Mouse (Mus musculus) kidney, adult 18-20 months (tissue): Measurements from ENCODE around the gene Atp2b1.
"Not testable (repeated sequence)": the region's sequence is repeated elsewhere in the genome, so short reads cannot be mapped to it uniquely, and the experiment has no call there.

Experiments used
- DNase-seq: peaks from one replicate; pipeline ENCODE4 v3.0.0; 2021

Gene Atp2b1

DNA sequence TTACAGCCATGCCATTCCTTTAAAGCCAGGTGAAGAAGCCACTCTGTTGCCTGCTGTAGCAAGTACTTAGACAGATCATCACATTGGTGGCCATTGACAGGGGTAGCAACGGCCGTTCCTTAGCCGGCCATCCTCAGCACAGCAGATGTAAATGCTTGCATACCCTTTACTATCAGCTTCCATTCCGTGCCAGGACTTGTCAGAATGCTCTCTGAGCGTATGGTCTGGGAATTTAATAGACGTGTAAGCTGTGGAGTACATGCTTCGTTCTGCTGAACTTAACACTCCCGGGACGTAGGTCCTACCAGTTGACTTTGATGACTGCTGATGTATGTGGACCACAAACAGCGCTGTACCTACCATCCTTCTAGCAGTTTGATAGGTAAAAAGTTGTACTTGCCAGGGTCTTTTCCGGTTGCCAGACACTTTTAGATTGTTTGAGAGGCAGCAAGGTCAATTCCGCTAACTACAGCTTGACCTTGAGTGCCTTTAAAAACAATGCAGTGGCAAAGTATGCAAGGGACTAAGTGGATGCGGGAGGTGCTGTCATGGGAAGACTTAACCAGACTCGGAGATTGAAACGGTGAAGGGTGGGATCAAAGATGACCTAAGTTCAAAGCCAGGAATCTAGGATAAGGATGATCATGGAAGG is 53.2 kb downstream of the Atp2b1 start:
- no peak for DNase-seq

DNA sequence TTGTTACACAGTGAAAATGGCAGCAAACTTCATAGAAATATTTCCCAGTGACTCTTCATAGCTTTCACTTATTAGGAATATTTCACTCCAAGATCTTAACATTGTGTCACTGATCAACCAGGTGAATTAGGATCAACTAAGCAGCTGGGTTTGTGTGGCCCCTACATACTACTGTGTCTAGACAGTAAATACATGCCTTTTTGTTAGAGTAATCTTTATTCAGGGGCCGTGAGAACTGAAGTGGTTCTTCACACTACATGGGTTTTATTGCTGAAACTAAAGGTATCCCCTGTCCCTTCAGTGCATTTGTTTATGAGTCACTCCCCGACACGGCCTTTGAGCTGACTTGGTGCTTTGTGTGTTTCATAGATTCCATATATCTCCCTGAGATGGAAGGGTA is 56.7 kb downstream of the Atp2b1 start:
- no peak for DNase-seq

DNA sequence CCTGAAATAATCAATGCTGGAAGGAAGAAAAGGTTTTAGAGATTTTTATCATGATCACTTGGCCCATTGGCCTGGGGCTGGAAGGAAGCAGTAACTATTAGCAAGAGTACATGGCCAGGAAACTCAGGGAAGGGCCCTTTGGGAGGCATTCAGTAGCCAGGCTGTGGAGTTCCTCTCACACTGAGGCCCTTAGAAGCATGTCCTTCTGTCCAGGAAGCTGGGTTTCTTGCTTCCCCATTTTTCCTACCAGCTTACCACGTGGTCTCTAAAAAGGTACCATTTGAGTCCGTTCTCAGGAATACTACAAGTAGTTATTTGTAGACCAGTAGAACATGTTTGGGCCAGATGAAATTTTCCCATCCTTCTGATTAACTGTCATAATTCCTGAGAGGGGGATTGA is 58.2 kb downstream of the Atp2b1 start:
- DNase-seq = no peak

DNA sequence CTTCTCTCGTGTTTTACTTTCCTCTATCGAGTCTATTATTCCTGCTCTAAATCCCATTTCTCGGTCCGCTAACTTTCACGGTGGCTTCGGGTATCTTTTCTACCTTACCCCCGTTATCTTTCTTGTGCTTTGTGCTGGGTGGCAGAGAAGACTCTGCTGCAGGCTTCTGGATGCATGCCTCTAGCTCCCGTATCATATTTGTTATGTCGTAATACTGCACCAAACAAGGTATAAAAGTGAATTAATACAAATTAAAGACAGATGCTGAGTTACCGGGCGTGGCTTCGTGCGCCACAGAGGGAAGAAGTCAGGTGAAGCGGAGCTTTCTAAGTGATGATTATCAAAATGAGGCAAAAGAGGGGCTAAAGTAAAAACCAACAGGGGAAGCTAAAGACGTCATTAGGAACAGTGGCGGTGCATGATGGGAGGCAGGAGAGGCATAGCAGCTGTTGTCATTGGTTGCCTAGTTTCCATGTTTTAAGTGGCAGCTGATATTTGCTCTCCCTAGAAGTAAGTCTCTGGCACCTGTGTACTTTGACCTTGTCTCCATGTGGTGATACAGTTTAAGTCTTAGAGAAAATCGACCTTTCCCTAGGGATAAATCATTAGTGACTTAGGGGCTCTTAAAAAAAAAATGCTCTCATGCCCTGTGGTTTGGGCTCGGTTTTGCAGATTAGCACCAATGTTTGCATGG is 58.9 kb downstream of the Atp2b1 start:
- no peak for DNase-seq

DNA sequence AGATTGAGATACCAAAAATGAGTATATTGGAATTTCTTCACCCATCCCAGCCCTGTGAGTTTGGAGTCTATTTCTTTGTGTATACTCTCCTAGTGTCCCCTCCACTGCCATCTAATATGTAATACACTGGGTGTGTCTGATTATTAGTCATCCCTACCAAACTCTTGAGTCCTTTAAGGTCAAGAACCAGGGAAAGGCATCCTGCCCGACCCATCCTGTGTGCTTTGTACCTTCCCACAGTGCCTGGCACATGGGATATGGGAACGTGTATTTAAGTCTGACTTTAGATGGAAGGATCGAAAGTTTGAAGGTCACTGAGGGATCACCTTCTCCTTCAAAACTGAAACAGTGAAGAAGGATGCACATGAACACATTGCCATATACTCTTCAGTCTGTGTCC is 60.4 kb downstream of the Atp2b1 start:
- no peak for DNase-seq

DNA sequence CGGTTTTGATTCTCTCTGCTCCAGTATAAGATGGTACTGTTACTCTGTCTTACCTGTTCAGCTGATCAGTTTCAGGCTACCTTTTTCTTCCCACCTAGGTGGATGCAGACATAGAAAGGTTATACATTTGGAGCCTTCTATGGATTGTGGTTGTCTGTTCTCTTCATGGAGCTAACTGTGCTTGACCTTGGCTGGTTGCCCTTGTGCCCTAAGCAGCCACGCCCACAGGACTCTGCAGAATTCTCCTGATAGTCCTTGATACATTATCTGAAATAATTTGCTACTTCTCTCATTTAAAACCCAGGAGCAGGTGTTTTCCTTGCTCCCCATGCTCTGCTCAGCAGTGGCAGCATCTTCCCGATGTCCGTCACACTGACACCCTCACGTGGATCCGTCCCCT is 61.4 kb downstream of the Atp2b1 start:
- no peak for DNase-seq

DNA sequence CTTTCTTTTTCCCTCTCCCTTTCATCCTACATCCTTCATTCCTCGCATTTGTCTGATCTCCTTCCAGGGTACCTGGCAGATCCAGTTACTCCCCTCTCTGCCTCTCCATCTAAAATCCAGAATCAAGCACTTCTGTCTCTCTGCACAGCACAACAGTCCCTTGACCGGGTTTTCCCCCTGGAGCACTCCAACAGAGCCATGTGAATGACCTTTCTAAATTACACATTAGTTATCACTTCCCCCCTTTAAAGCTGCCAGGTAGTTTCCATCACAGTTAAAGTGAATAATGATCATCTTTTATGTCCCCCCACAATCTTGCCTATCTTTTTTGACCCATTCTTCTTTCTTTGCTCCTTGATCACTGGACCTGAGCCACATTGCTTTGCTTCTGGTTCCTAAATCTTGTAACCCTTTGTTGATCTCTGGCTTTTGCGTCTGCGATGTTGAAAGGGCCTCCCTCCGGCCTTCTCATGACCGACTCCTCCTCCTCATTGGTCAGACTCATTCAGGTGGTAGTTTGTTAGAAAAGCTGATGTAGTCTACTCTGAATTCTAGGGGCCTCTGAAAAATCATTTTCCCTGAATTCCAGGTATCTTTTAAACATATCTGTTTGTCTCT is 62.8 kb downstream of the Atp2b1 start:
- no peak for DNase-seq

DNA sequence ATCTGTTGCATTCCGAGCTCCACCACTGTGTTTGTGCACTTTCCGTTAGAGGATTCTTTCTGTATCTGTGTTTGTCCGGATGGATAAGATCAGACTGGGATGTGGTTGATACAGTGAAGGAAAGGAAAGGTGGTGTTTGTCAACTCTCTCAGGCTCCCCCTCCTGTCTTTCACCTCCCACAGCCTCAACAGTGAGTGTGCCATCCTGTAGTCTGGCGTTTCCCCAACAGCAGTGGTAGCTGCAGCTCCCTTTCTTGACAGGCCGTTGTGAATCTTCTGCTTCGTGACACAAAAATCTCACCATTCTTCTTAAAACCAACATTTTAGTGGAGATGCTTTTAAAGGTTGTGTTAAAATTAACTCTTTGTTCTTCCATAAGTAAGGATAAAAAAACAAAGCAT is 64.6 kb downstream of the Atp2b1 start:
- no peak for DNase-seq

DNA sequence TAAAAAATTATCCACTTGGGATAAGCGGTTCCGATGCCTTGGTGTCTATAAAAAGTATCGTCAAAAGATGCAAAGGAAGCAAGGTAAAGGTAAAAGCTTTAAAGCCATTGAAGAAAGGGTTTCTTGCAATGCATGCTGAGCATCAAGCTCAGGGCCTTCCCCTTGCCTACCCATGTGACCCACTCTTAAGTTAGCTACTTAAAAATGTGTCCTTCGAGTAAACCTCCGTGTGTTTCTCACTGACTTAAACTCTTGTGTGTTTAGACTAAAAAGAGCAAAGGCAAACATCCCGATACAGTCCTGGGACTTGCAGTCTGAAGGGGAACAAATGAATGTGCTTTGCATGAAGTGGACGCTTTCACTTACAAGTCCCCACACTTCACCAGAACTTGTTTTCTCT is 65.1 kb downstream of the Atp2b1 start:
- DNase-seq = no peak

DNA sequence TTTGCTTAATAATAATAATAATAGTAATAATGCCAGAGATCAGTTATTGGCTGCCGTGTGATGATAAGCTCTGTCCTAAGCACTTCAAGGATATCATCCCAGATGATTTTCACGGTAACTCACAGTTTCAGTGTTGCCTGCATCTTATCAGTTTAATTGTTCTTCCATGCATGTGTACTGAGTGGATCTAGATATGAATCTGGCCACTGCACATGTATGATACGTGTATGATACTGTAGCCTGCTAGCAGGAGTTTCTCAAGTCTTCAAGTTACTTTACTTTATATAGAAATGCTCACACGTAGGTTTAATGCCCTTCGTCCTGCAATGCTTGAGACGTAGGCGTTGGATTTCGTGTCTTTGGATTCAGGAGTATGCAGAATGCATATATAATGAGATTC is 65.7 kb downstream of the Atp2b1 start:
- no peak for DNase-seq

DNA sequence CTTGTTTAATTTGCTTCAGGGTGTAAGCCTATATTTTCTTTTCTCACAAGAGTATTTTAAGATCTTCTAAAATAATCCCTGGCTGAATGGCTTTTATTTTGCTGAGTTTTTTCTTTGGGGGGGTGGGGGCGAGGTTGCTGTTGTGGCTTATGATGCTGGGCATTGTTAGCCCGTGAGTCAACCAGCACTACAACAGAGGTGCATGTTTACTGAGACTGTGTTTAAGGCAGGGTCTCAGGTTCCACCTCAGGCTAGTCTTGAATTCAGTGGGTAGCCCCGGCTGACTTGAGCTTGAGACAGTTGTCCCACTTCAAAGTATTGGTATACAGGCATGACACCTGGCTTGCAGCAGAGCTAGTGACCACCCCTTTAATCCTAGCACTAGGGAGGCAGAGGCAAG is 77.8 kb downstream of the Atp2b1 start:
- no peak for DNase-seq

DNA sequence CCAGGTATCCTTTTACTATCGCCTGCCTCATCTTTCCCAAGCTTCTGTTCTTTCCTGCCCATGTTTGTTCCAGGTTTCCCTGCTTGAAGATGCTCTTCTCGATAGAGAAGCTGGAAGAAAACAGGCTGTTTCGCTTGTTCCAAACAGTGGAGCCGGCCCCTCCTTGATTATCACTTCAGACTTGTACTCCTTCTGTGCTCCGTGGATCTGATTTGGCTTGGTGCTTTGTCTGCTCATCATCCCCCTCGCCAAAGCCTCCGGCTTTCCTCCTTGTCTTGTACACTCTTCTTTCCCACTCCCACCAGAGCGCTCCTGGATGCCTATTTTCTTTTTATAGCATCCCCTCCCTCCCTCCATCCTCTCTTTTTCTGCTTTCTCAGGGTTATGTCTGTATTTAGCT is 79.0 kb downstream of the Atp2b1 start:
- no peak for DNase-seq

DNA sequence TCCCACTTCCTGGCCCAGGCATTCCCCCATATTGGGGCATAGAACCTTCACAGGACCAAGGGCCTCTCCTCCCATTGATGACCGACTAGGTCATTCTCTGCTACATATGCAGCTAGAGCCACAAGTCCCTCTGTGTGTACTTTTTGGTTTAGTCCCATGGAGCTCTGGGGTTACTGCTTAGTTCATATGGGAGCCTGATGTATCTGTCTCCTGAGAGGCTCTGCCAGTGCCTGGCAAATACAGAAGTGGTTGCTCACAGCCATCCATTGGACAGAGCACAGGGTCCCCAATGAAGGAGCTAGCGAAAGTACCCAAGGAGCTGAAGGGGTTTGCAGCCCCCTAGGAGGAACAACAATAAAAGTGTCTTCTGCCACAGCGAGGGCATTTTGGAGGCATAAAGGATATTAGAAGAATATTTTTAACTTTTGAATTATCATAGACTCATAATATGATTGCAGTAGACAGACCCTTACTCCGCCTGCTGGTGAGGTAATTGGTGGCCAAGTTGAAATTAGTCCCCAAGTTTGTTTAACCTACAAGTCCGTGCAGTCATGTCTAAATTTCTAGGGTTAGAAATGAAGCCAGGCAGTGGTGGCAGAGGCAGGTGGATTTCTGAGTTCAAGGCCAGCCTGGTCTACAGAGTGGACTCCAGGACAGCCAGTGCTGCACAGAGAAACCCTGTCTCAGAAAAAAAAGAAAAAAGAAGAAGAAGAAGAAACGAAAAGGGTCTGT is 81.0 kb downstream of the Atp2b1 start:
- DNase-seq = not testable (repeated sequence)

DNA sequence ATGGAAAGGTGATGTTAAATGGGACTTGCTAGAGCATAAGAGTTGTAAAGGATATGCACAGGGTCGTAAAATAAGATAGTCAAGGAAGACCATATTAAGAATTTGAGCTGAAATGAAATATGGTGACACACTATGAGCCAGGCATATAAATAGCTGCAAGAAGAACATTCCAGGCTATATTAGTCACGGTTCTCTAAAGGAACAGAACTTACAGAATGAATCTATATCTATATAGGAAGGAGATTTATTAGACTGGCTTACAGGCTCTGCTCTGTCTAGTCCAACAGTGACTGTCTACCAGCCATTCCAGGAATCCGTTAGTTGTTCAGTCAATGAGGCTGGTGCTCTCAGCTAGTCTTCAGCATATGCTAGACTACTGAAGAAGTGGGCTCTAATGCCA is 90.7 kb downstream of the Atp2b1 start:
- no peak for DNase-seq

DNA sequence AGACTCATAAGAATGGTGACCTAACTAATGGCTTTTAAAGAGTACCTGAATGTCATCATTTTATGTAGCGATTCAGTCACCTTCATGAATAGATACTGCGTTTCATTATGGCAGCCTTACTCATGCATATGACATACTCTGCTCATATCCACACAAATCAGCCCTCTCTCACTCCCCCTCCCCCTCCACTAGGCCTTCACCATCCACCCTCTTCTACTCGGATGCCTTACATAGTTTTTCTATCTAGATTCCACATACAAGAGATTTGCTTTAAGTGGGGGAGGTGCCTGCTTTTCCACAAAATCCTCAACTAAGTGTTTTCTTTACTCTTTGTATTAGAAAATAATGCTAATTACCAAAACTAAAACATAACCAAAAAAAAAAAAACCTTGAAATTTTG is 96.9 kb downstream of the Atp2b1 start:
- DNase-seq = no peak

DNA sequence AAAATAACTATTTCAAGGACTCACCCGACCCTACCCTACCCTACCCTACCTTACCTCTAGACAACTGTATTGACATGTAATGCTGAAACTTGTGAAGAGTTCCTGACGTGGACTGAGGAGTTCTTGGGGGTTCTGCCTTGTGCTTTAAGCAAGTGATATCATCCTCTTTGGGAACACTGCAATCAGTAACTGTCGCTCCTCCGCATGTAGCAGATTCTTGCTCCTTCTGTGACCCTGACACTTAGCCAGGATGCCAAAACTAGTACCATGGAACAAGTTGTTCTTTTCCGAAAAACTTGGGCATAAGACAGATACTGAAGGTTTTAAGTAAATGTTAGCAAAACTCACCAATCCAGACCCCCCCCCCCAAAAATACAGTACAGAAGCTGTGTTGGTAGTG is 97.9 kb downstream of the Atp2b1 start:
- DNase-seq = no peak

DNA sequence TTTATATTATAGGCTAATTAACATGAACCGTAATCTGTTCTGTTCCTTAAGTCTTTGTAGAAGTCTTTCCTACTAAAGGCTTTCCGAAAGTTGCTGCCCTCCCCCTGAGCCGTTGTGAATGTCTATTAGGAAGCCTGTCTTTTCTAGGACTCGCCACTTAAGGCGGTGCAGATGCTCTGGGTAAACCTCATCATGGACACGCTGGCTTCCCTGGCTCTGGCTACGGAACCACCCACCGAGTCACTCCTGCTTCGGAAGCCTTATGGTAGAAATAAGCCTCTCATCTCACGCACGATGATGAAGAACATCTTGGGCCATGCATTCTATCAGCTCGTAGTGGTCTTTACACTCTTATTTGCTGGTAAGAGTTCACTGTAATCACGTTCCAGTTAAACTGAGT is 100.5 kb downstream of the Atp2b1 start:
- DNase-seq = no peak

DNA sequence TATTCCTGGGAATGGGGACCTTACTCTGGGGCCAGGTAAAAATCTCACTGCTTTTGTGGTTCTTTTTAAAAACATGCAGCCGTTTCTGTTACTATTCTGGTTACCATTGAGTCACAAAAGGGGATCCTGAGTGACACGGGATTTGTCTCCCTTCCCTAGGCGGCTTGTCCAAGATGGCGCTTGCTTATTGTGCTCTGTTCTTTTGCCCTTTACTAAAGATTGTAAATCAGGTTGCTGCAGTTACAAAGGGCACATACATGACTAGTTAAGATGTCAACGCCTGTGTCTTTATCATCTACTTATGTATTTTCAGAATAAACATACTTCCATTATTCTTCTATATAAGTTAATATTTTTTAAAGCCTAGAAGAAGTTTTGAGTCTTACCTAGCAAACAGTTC is 102.8 kb downstream of the Atp2b1 start:
- DNase-seq = no peak

DNA sequence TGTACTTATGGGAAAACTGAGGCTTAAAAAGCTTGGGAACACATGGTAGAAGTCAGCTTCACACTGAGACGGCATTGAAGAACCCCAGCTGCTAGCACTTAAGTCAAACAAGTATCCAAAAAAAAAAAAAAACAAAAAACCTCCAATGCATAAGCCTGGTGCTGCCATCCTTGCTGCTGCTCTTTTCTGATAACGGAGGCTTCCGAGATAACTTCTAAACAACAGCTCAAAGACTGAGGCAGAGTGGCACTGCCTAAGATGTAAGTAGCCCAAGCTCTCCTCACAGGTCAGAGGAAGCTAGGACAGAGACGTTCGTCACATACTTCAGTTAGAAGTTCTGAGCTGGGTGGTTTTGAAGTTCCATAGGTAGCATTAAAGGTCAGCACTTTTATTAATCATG is 113.3 kb downstream of the Atp2b1 start:
- no peak for DNase-seq

DNA sequence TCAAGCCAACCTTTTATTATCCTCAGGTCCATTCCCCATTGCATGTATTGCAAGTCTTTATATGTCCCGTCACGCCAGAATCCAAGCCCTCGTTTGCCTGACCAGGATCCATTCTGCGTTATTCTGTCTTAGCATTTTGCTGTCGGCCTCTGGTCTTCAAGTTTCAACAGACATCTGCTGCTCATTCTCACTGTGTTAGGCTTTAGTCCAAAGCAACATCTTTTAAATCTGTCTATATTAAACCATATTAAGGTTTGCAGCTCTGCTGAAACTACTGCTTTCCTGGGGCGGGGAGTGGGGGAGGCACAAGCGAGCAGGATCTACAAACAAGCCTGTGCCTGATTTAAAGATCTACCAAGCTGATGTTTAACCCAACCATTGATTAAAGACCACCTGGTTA is 115.6 kb downstream of the Atp2b1 start:
- DNase-seq = no peak

DNA sequence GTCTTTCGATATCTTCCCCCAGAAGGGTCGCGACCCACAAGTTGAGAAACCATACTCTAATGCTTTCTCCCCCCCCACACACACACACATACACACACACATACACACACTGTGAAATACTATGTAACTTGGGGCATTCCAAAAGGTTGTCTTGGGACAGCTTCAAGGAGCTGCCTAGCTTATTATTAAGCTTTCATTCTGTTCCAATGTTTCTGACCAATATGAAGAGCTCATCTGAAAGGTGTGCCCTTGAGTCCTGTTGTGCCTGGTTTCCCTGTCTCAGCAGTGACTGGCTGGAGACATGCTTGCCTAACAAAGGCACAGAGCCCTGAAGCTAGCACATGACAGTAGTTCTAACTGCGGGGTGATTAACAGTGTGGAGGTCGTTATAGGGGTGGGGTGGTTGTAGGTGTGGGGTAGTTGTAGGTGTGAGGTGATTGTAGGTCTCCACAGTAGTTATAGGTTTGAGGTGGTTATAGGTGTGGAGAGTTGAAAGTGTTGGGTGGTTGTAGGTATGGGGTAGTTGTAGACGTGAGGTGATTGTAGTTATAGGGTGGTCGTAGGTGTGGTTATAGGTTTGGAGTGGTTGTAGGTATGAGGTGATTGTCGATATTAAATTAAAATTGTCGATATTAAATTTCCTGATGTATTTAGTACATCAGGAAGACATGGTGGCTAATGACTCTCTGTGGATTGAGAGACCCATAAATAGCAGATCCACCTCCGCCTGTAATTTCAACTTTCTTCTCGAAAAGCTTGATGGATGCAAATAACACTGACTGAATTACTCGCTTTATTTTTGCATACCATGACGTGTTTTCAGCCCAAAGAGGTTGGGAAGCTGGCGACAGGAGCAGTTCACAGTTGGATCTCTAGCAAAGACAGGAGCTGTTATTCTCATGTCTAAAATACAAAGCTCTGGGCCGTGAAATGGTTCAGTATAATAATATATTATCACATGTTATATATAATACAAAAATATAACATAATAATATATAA is 119.9 kb downstream of the Atp2b1 start:
- peak; percentile 5 for DNase-seq

DNA sequence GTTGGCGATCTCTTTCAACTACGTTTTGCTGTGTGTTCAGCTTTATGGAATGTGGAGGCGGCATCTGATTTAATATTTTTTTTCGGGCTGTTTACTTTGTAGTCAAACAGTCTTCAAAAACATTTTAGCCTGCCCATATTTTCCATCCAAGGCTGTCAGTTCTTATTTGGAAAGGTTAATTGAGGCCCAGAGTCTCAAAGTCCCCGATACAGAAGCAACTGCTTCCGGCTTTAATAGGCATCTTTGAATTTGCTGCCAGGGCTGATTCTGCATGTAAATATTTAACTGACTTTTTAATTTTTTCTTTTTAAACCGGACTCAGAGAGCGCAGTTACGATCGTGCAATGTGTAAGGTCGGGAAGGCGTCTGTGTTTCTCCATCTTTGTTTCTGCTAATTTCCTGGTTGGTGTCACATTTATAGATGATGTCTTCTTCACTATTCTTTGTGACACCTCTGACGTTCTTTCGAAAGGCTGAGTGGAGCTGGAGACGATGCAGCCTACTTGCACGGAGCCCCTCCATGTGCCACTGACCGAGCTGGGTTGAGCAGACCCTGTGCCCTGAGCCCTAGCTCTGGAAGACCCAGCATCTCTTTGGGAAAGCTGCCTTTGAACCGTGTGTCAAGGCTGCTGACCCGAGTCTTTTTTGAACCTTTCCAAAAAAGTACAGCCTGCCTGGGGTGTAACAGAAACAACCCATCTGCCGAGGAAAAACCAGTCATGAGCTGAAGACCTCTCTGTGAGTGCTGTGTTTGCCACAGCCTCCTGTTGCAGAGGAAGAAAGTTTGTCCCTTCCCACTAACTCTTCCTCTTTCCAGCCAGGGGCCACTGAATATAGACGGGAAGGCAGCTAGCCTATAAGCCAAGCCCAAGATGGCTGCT is 123.2 kb downstream of the Atp2b1 start:
- DNase-seq = peak; percentile 6
